Mouse (Mus musculus) cortical plate, adult 2 months (tissue): ENCODE results near the gene Lyrm9. TPM values are rescaled to one million over a fixed set of nuclear protein-coding genes. Genes with fewer than 3 reads are reported as not detected.

Experiments
- H3K27ac ChIP-seq: fragments of 200-500 bp; 2 replicates; pipeline ENCODE4 v1.5.1; 2012; ENCODE audit warnings: low read length, control low read depth, inconsistent platforms; ENCODE audit not compliant: insufficient read depth
- H3K4me1 ChIP-seq: fragments of 200-500 bp; 2 replicates; pipeline ENCODE4 v1.6.1; 2011; ENCODE audit warnings: low read length; ENCODE audit not compliant: control insufficient read depth, insufficient read depth
- H3K4me3 ChIP-seq: fragments of 200-500 bp; 2 replicates; pipeline ENCODE4 v1.5.1; 2011; ENCODE audit warnings: mild to moderate bottlenecking, low read length, control low read depth; ENCODE audit not compliant: insufficient read depth
- CTCF ChIP-seq: fragments of 200-500 bp; IDR thresholded peaks from 2 replicates; pipeline ENCODE4 v1.5.1; 2011; ENCODE audit warnings: mild to moderate bottlenecking, control low read depth, low read length; ENCODE audit not compliant: insufficient read depth; ENCODE audit errors: extremely low read depth
- POLR2A ChIP-seq: fragments of 200-500 bp; IDR thresholded peaks from 2 replicates; pipeline ENCODE4 v1.6.1; 2011; ENCODE audit warnings: mild to moderate bottlenecking, low read length, control low read depth; ENCODE audit not compliant: insufficient read depth; ENCODE audit errors: extremely low read depth
- polyA plus RNA-seq: library from polyadenylated mRNA; depleted of rRNA; stranded (reverse); fragments of >200 nt; gene quantifications from 2 replicates; pipeline ENCODE4 v1.2.3, GENCODE M21; 2012

Gene Lyrm9
- polyA plus RNA-seq, 1 experiment = 20.5 TPM

DNA sequence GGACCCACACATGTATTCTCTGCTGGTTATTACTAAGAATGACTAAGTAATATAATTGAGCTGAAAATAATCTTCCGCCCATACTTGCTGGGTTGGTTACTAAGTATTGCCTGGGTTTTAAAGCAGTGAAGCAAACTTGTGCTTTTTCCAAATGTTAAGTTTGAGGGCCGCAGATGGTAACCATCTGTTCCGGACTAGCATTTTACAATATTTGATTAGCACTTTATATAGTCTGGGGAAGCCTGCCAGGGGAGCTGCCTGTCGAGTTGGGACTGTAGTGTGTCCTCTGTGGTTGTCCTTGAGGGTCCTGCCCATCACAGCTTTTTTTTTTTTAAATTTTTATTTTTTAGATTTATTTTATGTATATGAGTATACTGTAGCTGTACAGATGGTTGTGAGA, 5.3 kb downstream of the Lyrm9 start:
- no peak overlapping the region for H3K27ac ChIP-seq
- no peak overlapping the region for H3K4me3 ChIP-seq
- peaks cover 13% of the 10 kb centered on the region for H3K4me1 ChIP-seq
- TF ChIP-seq POLR2A (no peak), CTCF (no peak)

DNA sequence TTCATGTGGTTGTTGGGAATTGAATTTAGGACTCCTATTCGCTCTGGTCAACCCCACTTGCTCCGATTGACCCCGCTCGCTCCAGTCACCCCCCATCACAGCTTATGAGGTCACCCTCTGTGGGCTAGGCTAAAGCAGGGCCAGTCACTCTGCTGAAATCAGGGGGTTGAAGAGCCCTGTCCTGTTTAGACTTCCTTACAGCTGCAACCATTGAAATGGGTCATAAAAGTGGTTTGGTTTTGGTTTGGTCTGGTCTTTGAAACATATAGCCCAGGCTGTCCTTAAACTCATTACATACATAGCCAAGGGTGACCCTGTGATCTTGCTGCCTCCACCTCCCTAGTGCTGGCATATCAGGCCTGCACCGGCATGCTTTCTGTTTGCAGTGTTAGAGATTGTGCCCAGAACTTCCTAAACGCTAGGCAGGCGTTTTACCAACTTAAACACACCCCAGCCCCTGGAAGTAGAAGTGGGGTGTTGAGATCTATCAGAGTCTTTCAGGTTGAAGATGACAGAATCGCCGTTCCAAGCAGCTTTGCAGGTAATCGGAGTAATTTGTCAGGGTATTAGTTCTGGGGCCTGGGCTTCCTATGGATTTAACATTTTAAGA, 5.8 kb downstream of the Lyrm9 start:
- Histone ChIP-seq H3K4me3 (no peak overlapping the region), H3K27ac (peak overlapping the region; percentile 5; the same call in 1 of the 2 replicates), H3K4me1 (peaks cover 13% of the 10 kb centered on the region)
- TF ChIP-seq POLR2A = no peak
- TF ChIP-seq CTCF = no peak

DNA sequence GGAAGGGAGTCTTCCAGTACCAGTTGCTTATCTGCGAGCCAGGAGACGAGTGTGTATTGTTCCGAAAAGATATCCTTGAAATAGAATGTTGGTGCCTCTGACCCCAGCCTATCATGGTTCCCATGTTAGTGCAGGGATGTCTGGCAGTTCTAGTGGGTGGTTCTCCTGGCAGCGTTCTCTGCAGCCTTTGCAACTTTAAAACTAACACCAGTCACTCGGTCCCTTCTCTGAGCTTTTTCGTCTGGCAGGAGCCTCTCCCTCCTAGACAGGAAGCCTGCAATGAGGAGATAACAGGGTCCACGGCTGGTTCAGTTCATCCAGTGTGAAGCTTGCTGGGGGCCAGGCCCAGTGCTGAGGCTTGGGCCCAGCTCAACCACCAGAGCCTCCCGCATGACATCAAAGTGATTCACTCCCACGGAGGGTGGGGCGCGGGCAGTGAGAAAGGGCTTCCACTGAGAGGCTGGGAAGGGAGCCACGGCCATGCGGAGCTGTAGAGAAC, 6.5 kb downstream of the Lyrm9 start:
- Histone ChIP-seq H3K4me3 (no peak overlapping the region), H3K27ac (0 out of 2 replicates have a peak overlapping the region, but pooled peaks have one; percentile 42)
- TF ChIP-seq CTCF = no peak
- no peak for TF ChIP-seq POLR2A

GRCm38 (mm10) chr11:78836486-78836885, 10.1 kb downstream of the Lyrm9 start:
- H3K27ac ChIP-seq = no peak overlapping the region
- peaks cover 3% of the 10 kb centered on the region; the same call in 1 of the 2 replicates for H3K4me1 ChIP-seq
- no peak overlapping the region for H3K4me3 ChIP-seq
- TF ChIP-seq POLR2A (no peak), CTCF (no peak)

More for the DNA sequence above, 6.5 kb downstream of the Lyrm9 start:
- H3K4me1 ChIP-seq = peaks cover 13% of the 10 kb centered on the region

GRCm38 (mm10) chr11:78837989-78838388, 11.6 kb downstream of the Lyrm9 start:
- Histone ChIP-seq H3K27ac (no peak overlapping the region), H3K4me1 (no peaks in the 10 kb centered on the region), H3K4me3 (no peak overlapping the region)
- TF ChIP-seq CTCF (peak; percentile 76), POLR2A (no peak)

DNA sequence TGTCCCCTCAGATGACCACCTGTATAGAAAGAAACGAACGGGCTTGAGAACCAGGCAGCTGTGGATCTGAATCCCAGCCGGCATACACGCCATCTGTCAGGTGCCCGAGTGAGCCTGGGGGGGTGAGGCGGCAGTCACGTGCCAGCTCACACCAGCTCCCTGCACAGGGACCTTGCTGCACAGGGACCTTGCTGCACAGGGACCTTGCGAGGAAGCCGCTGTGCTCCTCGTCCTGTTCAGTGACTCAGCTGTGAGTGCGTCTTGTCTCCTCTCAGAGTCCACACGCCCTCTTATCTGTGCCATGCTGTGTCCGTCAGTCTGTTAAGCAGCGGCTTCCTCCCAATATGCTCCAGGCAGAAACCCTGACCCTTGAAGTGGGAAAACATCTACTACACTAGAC, 13.1 kb downstream of the Lyrm9 start:
- no peak overlapping the region for H3K4me3 ChIP-seq
- H3K4me1 ChIP-seq = no peaks in the 10 kb centered on the region
- TF ChIP-seq CTCF (no peak), POLR2A (no peak)
- no peak overlapping the region for H3K27ac ChIP-seq

GRCm38 (mm10) chr11:78840141-78840540, 13.8 kb downstream of the Lyrm9 start:
- TF ChIP-seq POLR2A = no peak
- no peak for TF ChIP-seq CTCF
- Histone ChIP-seq H3K4me1 (no peaks in the 10 kb centered on the region), H3K27ac (no peak overlapping the region), H3K4me3 (no peak overlapping the region)

DNA sequence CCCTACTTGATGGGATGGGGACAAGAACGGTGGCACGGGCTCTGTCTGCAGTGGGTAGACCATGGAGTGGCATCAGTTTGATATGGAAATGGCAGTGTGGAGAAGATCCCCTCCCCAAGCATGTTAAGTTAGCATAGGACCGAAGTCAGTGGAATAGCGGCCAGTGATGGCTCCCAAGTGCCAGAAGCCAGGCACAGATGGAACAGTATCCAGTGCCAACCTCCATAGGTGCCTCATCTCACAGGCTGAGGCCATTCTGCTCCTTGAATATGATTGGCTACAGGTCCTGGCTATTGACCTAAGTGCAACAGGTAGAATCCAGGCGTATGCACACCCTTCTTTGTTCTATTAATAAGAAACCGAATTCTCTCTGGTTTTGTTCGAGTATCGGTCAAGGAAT, 15.6 kb downstream of the Lyrm9 start:
- TF ChIP-seq POLR2A (no peak), CTCF (no peak)
- H3K4me1 ChIP-seq = no peaks in the 10 kb centered on the region
- no peak overlapping the region for H3K27ac ChIP-seq
- H3K4me3 ChIP-seq = no peak overlapping the region

- no peak overlapping the region for H3K4me3 ChIP-seq
- no peaks in the 10 kb centered on the region for H3K4me1 ChIP-seq
- TF ChIP-seq CTCF (no peak), POLR2A (no peak)
- no peak overlapping the region for H3K27ac ChIP-seq
Measured at GRCm38 (mm10) chr11:78846620-78847019, 20.2 kb downstream of the Lyrm9 start.
